Mouse (Mus musculus): ENCODE measurements around the gene Hist2h3c1.
A peak's percentile ranks its signal among the peaks of the same experiment; 100 is the strongest.
"Not testable (repeated sequence)": the region's sequence is repeated elsewhere in the genome, so short reads cannot be mapped to it uniquely, and the experiment has no call there.

Hist2h3c1 gene

GRCm38 (mm10) chr3:96235836-96236235 lies 10.6 kb upstream of the Hist2h3c1 start:
- DNase-seq (ENCODE audit: low spot score) = no peak

- DNase-seq (ENCODE audit: low spot score) = no peak
Observed at GRCm38 (mm10) chr3:96236834-96237334, 9.6 kb upstream of the Hist2h3c1 start.

GRCm38 (mm10) chr3:96237335-96237903 lies 9.1 kb upstream of the Hist2h3c1 start:
- peak; percentile 67 for DNase-seq (ENCODE audit: low spot score)

GRCm38 (mm10) chr3:96237904-96238511 lies 8.5 kb upstream of the Hist2h3c1 start:
- DNase-seq (ENCODE audit: low spot score) = peak; percentile 81

GRCm38 (mm10) chr3:96238954-96239793 lies 7.3 kb upstream of the Hist2h3c1 start, which contains the start of gene Hist2h3c2:
Gene Hist2h3c2, minus strand, starts transcription at chr3:96239127.
- not testable (repeated sequence) for DNase-seq (ENCODE audit: low spot score)

- peak; percentile 76 for DNase-seq (ENCODE audit: low spot score)
Observed at GRCm38 (mm10) chr3:96239949-96240798, 6.3 kb upstream of the Hist2h3c1 start, which contains the start of gene Hist2h2aa2. Gene Hist2h2aa2, minus strand, starts transcription at chr3:96240276.

GRCm38 (mm10) chr3:96240799-96241197 lies 5.7 kb upstream of the Hist2h3c1 start:
- DNase-seq (ENCODE audit: low spot score) = no peak

GRCm38 (mm10) chr3:96243921-96244572 lies 2.4 kb upstream of the Hist2h3c1 start:
- no peak for DNase-seq (ENCODE audit: low spot score)

GRCm38 (mm10) chr3:96245003-96245886 lies 1.2 kb upstream of the Hist2h3c1 start, which contains the start of gene Hist2h2aa1:
Gene Hist2h2aa1, plus strand, starts transcription at chr3:96245497.
- DNase-seq (ENCODE audit: low spot score) = peak; percentile 75

GRCm38 (mm10) chr3:96246018-96246417 lies 467 bp upstream of the Hist2h3c1 start:
- not testable (repeated sequence) for DNase-seq (ENCODE audit: low spot score)

GRCm38 (mm10) chr3:96247356-96248140 lies 1.1 kb downstream of the Hist2h3c1 start:
- DNase-seq (ENCODE audit: low spot score) = peak; percentile 68

- no peak for DNase-seq (ENCODE audit: low spot score)
Observed at GRCm38 (mm10) chr3:96248141-96249033, 1.9 kb downstream of the Hist2h3c1 start.

- DNase-seq (ENCODE audit: low spot score) = peak; percentile 15
Observed at GRCm38 (mm10) chr3:96249034-96249345, 2.5 kb downstream of the Hist2h3c1 start.

GRCm38 (mm10) chr3:96250890-96251289 lies 4.4 kb downstream of the Hist2h3c1 start:
- peak; percentile 30 for DNase-seq (ENCODE audit: low spot score)

GRCm38 (mm10) chr3:96251787-96252186 lies 5.3 kb downstream of the Hist2h3c1 start:
- DNase-seq (ENCODE audit: low spot score) = no peak

GRCm38 (mm10) chr3:96254683-96255355 lies 8.3 kb downstream of the Hist2h3c1 start:
- DNase-seq (ENCODE audit: low spot score) = peak; percentile 66

GRCm38 (mm10) chr3:96255926-96256593 lies 9.6 kb downstream of the Hist2h3c1 start:
- no peak for DNase-seq (ENCODE audit: low spot score)

Measured in embryo, embryonic 10.5 days (tissue).